Mouse (Mus musculus) embryo, embryonic 10.5 days (tissue): ENCODE results near the gene Vmn1r163.
"Not testable (repeated sequence)": the region's sequence is repeated elsewhere in the genome, so short reads cannot be mapped to it uniquely, and the experiment has no call there.

Experiments used
- DNase-seq: peaks from one replicate; pipeline ENCODE4 v3.0.0-alpha.2; 2015; ENCODE audit warnings: low spot score

Vmn1r163 gene

GRCm38 (mm10) chr7:23055240-23055639 lies at the start of gene Vmn1r163:
Gene Vmn1r163 (plus strand): TSS chr7:23055540.
- DNase-seq = not testable (repeated sequence)

DNA sequence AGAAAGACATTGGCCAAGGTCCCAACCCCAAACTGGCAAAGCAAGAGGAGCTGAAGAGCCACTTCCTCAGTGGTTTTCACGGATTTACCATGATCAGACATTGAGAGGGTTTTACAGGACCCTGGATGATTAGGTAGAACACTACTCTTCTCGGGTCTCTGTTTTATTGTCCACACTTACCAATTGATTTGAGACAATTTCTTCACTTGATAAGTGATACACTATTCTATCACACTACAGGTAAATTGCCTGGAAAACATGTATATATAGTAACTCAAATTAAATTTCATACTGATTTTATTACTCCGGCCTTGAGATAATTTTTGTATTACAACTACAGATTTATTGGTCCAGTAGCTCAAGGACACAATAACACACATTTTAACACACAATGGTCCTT lies 35.5 kb upstream of the Vmn1r163 start, which contains the start of gene Gm4216:
Gm4216 (minus strand) TSS at position 101 of the 400 bp plus-strand sequence.
- not testable (repeated sequence) for DNase-seq

DNA sequence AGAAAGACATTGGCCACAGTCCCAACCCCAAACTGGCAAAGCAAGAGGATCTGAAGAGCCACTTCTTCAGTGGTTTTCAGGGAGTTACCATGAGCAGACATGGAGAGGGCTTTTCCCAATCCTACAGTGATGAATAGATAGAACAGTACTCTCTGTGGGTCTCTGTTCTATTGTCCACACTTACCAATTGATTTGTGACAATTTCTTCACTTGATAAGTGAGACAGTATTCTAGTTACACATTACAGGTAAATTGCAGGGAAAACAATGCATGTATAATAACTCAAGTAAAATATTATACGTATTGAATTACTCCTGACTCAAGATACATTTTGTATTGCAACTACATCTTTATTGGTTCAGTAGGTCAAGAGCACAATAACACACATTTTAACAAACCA lies 12.0 kb downstream of the Vmn1r163 start, which contains the start of gene Gm8720:
Gm8720 (minus strand) TSS at position 101 of the 400 bp plus-strand sequence.
- not testable (repeated sequence) for DNase-seq
